Mouse (Mus musculus) kidney, postnatal 25 days (tissue): ENCODE data around the gene Celf2.
A peak's percentile ranks its signal among the peaks of the same experiment; 100 is the strongest.

Source experiments
- DNase-seq, 2 experiments: peaks; one replicate each; pipeline ENCODE4 v3.0.0; 2021; ENCODE audit warnings: mixed read lengths in 2 of 2

Celf2 gene

GRCm38 (mm10) chr2:7260186-7260585 is 249.2 kb downstream of the Celf2 start:
- DNase-seq = no peak

GRCm38 (mm10) chr2:7259616-7260015 is 249.7 kb downstream of the Celf2 start:
- no peak for DNase-seq

GRCm38 (mm10) chr2:7256023-7256422 is 253.3 kb downstream of the Celf2 start:
- DNase-seq = no peak

GRCm38 (mm10) chr2:7255386-7255785 is 254.0 kb downstream of the Celf2 start:
- no peak for DNase-seq

GRCm38 (mm10) chr2:7250314-7250713 is 259.0 kb downstream of the Celf2 start:
- no peak for DNase-seq

GRCm38 (mm10) chr2:7249002-7249401 is 260.4 kb downstream of the Celf2 start:
- DNase-seq = no peak

GRCm38 (mm10) chr2:7245958-7246774 is 263.2 kb downstream of the Celf2 start:
- DNase-seq = peak; percentile 43 to 72

GRCm38 (mm10) chr2:7242139-7242538 is 267.2 kb downstream of the Celf2 start:
- peak in 1 of 2 experiments; percentile 32 for DNase-seq

GRCm38 (mm10) chr2:7241523-7241941 is 267.8 kb downstream of the Celf2 start:
- no peak for DNase-seq

- no peak for DNase-seq
These were observed 272.1 kb downstream of the Celf2 start for GRCm38 (mm10) chr2:7237283-7237682.

GRCm38 (mm10) chr2:7236452-7236851 is 272.9 kb downstream of the Celf2 start:
- no peak for DNase-seq

GRCm38 (mm10) chr2:7235059-7235741 is 274.2 kb downstream of the Celf2 start:
- no peak for DNase-seq

- DNase-seq = no peak
These were observed 274.8 kb downstream of the Celf2 start for GRCm38 (mm10) chr2:7234587-7234986.

- DNase-seq = no peak
These were observed 276.0 kb downstream of the Celf2 start for GRCm38 (mm10) chr2:7233411-7233810.

- DNase-seq = no peak
These were observed 282.6 kb downstream of the Celf2 start for GRCm38 (mm10) chr2:7226785-7227184.

GRCm38 (mm10) chr2:7224346-7225071 is 284.9 kb downstream of the Celf2 start:
- no peak for DNase-seq

- no peak for DNase-seq
These were observed 285.8 kb downstream of the Celf2 start for GRCm38 (mm10) chr2:7223538-7223937.

GRCm38 (mm10) chr2:7222886-7223285 is 286.5 kb downstream of the Celf2 start:
- DNase-seq = no peak

GRCm38 (mm10) chr2:7221856-7222255 is 287.5 kb downstream of the Celf2 start:
- DNase-seq = no peak

GRCm38 (mm10) chr2:7218101-7218500 is 291.3 kb downstream of the Celf2 start:
- DNase-seq = no peak

- peak in 1 of 2 experiments; percentile 1 for DNase-seq
These were observed 301.5 kb downstream of the Celf2 start for GRCm38 (mm10) chr2:7207691-7208504.

- no peak for DNase-seq
These were observed 315.9 kb downstream of the Celf2 start for GRCm38 (mm10) chr2:7193413-7193812.

GRCm38 (mm10) chr2:7179186-7179585 is 330.2 kb downstream of the Celf2 start:
- DNase-seq = no peak
